Mouse (Mus musculus): ENCODE measurements around the gene Hoxd8.

GRCm38 (mm10) chr2:74710929-74711543 is 6.6 kb downstream of the Hoxd8 start:
- TF ChIP-seq POLR2A (IDR thresholded peaks at IDR 0.05; ENCODE audit: extremely low read depth, insufficient read depth, low read length) (no peak), CTCF (IDR thresholded peaks at IDR 0.05; ENCODE audit: low read depth, low read length) (no peak)

All from liver, adult 2 months (tissue).